Mouse (Mus musculus) heart, adult 2 months (tissue): ENCODE results near the gene Syngr1. TPM values are rescaled to one million over a fixed set of nuclear protein-coding genes. Genes with fewer than 3 reads are reported as not detected.
A peak's percentile ranks its signal among the peaks of the same experiment; 100 is the strongest.

Experiments
- DNase-seq, 2 experiments: peaks; one replicate each; pipeline ENCODE4 v3.0.0; 2021
- H3K27ac ChIP-seq: fragments of 200-600 bp; 2 replicates; pipeline ENCODE4 v1.8.1; 2022
- H3K27me3 ChIP-seq: fragments of 200-500 bp; 2 replicates; pipeline ENCODE4 v1.6.1; 2012; ENCODE audit warnings: mild to moderate bottlenecking, low read length, inconsistent platforms, mixed read lengths; ENCODE audit not compliant: control insufficient read depth, insufficient read depth
- H3K36me3 ChIP-seq: fragments of 200-500 bp; 2 replicates; pipeline ENCODE4 v1.6.1; 2012; ENCODE audit warnings: low read length, inconsistent platforms; ENCODE audit not compliant: control insufficient read depth, insufficient read depth
- H3K4me1 ChIP-seq: fragments of 200-500 bp; 2 replicates; pipeline ENCODE4 v1.6.1; 2011; ENCODE audit warnings: low read length; ENCODE audit not compliant: control insufficient read depth, insufficient read depth
- H3K4me3 ChIP-seq: fragments of 200-600 bp; 2 replicates; pipeline ENCODE4 v1.8.1; 2022
- H3K79me2 ChIP-seq: fragments of 200-500 bp; replicated peaks from 2 replicates; pipeline ENCODE4 v1.6.1; 2012; ENCODE audit warnings: mild to moderate bottlenecking, inconsistent platforms, low read length, moderate library complexity, mixed read lengths; ENCODE audit not compliant: control insufficient read depth, insufficient read depth
- H3K9ac ChIP-seq: fragments of 200-500 bp; 2 replicates; pipeline ENCODE4 v1.6.1; 2012; ENCODE audit warnings: low read depth, mild to moderate bottlenecking, control low read depth, inconsistent platforms, low read length, mixed read lengths
- CTCF ChIP-seq: fragments of 200-600 bp; IDR thresholded peaks from 2 replicates; pipeline ENCODE4 v1.8.1; 2022; ENCODE audit warnings: antibody characterized with exemption, mild to moderate bottlenecking, moderate library complexity
- EP300 ChIP-seq: fragments of 200-500 bp; IDR thresholded peaks from 2 replicates; pipeline ENCODE4 v1.6.1; 2011; ENCODE audit warnings: low read depth, low read length, control low read depth; ENCODE audit not compliant: insufficient read depth
- POLR2A ChIP-seq: fragments of 200-500 bp; IDR thresholded peaks from 2 replicates; pipeline ENCODE4 v1.6.1; 2011; ENCODE audit warnings: mild to moderate bottlenecking, low read depth, low read length, control low read depth; ENCODE audit not compliant: insufficient read depth
- WGBS: fragments of 180-500 bp; shearing (Covaris S2); methylation state at CpG from one replicate; pipeline ENCODE4 v1.1.7; 2018; 5-methylcytosine and 5-hydroxymethylcytosine counted together
- intact Hi-C: fragments of 180-260 bp; cut with DNase I; formaldehyde crosslinking; loops from one replicate; pipeline ENCODE4 v1.15.1; 2025
- polyA plus RNA-seq: library from polyadenylated mRNA; depleted of rRNA; stranded (reverse); fragments of >200 nt; gene quantifications from 2 replicates; pipeline ENCODE4 v1.2.3, GENCODE M21; 2012
- total RNA-seq, 2 experiments: library from RNA; stranded (reverse); gene quantifications; 2 replicates each; pipeline ENCODE4 v1.2.3; 2021

Gene Syngr1
- total and polyA plus RNA-seq, 3 experiments = 69.6 to 247 (median 95.0) TPM

DNA sequence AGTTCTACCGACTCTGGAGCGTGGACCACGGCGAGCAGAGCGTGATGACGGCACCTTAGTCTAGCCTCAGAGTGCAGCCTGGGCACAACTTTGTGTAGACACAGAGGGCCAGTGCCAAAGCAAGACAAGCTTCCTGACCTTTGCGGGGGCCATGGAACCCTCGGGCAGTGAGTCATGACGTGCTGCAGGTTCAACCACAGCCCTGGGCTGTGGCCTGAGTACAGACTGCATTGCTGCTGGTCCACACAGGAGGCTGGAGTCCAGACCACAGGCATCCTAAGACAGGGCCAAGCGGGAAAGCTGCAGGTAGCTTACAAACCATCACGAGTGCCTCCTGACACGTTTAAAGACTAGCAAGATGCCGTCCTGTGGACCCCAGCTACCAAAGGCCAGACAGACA is 69.1 kb downstream of the Syngr1 start:
- no peak for TF ChIP-seq CTCF
- TF ChIP-seq EP300 = no peak
- TF ChIP-seq POLR2A = no peak
- Histone ChIP-seq H3K36me3 (no peaks in the 10 kb centered on the region; the same call in 1 of the 2 replicates), H3K4me3 (no peak overlapping the region), H3K27me3 (no peaks in the 10 kb centered on the region), H3K4me1 (0 out of 2 replicates have a peak, but pooled peaks cover 2% of the 10 kb centered on the region), H3K9ac (no peak overlapping the region), H3K79me2 (no peaks in the 10 kb centered on the region), H3K27ac (no peak overlapping the region)
- intact Hi-C loops = no loop called here
- DNase-seq = no peak
- 86% methylated on average over 13 of the region's 13 CpGs for WGBS

- intact Hi-C loops = no loop called here
- Histone ChIP-seq H3K4me1 (0 out of 2 replicates have a peak, but pooled peaks cover 2% of the 10 kb centered on the region), H3K4me3 (no peak overlapping the region), H3K27ac (no peak overlapping the region; the same call in 1 of the 2 replicates), H3K79me2 (no peaks in the 10 kb centered on the region), H3K9ac (no peak overlapping the region), H3K36me3 (no peaks in the 10 kb centered on the region; the same call in 1 of the 2 replicates), H3K27me3 (no peaks in the 10 kb centered on the region)
- WGBS = 71% methylated on average over 4 of the region's 4 CpGs
- peak; percentile 45 to 67 for DNase-seq
- no peak for TF ChIP-seq CTCF
Observed at GRCm38 (mm10) chr15:80160726-80161125, 69.6 kb downstream of the Syngr1 start.

GRCm38 (mm10) chr15:80161199-80161598 is 70.1 kb downstream of the Syngr1 start:
- Histone ChIP-seq H3K4me1 (0 out of 2 replicates have a peak, but pooled peaks cover 2% of the 10 kb centered on the region), H3K27ac (no peak overlapping the region; the same call in 1 of the 2 replicates), H3K27me3 (no peaks in the 10 kb centered on the region), H3K9ac (no peak overlapping the region), H3K4me3 (no peak overlapping the region), H3K79me2 (no peaks in the 10 kb centered on the region), H3K36me3 (no peaks in the 10 kb centered on the region; the same call in 1 of the 2 replicates)
- TF ChIP-seq POLR2A = no peak
- no peak for DNase-seq
- intact Hi-C loops = no loop called here
- 92% methylated on average over 3 of the region's 3 CpGs for WGBS

DNA sequence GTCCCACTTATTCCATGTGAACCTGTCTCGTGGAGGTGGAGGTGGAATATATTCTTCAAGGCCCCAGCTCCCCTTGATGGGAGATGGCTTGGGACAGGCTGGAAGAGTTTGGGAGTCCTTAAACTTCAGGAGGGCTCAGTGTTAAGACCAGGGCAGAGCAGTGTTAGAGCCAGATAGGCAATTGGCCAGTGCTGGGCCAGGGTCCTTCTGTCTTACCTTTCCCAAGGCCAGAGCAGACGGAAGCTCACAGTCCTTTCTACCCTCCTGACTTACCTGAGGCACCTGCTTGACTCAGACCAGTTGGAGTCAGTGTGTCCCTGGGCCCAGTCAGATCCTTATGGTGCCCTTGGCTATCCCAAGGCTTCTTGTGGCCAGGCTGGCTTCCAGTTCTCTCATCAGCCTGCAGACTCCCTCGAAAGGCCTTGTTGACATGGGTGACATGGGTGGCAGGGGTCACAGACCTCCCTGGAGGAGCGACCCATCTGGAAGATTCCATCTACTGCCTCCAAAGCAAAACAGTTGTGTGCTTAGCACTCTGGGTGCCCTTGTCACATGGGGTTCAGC is 71.3 kb downstream of the Syngr1 start:
- TF ChIP-seq POLR2A (no peak), EP300 (no peak), CTCF (no peak)
- no peak overlapping the region for H3K27ac ChIP-seq
- 0 out of 2 replicates have a peak, but pooled peaks cover 2% of the 10 kb centered on the region for H3K4me1 ChIP-seq
- no peak for DNase-seq
- intact Hi-C loops = no loop called here
- no peak overlapping the region for H3K9ac ChIP-seq
- H3K27me3 ChIP-seq = no peaks in the 10 kb centered on the region
- H3K79me2 ChIP-seq = no peaks in the 10 kb centered on the region
- 87% methylated on average over 4 of the region's 4 CpGs for WGBS
- H3K36me3 ChIP-seq = no peaks in the 10 kb centered on the region; the same call in 1 of the 2 replicates
- no peak overlapping the region for H3K4me3 ChIP-seq

DNA sequence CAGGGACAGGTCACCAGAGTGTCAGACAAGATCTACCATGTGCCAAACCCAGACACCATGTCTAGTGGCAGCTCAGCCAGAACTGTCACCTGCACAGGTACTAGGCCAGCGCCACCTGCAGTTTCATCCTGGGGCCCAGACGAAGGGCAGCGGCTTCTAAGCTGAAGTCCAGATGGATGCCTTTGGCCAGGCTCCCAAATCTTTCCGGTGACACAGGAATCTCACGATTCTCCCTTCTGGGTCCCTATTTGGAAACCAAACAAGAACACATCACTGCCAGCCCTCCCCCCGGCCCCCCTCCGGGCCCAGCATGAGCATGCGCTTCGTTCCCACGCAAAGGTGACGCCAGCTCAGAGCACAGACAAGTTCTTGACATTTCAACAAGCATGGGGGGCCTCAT is 72.1 kb downstream of the Syngr1 start:
- no peak for TF ChIP-seq POLR2A
- TF ChIP-seq EP300 = no peak
- TF ChIP-seq CTCF = no peak
- DNase-seq = no peak
- intact Hi-C loops = no loop called here

DNA sequence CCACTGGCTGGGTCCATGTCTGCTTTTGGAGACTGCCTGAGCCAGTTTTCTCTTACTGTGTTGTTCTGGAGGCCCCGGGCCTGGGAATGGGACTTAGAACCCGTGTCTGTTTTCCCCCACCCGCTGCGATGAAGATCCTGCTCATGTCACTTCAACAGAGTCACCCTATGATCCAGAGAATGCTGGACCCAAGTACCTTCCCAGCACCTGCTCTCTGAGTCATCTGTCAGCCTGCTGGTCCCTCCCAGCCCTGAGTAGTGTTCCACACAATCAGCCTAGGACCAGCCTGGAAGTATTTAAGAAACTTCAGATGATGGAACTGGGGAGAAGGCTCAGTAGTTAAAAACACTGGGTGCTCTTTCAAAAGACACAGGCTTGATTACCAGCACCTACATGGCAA is 72.6 kb downstream of the Syngr1 start:
- DNase-seq = no peak
- intact Hi-C loops = no loop called here
- Histone ChIP-seq H3K4me1 (0 out of 2 replicates have a peak, but pooled peaks cover 2% of the 10 kb centered on the region), H3K4me3 (no peak overlapping the region), H3K27me3 (no peaks in the 10 kb centered on the region), H3K27ac (no peak overlapping the region), H3K36me3 (no peaks in the 10 kb centered on the region; the same call in 1 of the 2 replicates), H3K9ac (no peak overlapping the region), H3K79me2 (no peaks in the 10 kb centered on the region)
- 82% methylated on average over 4 of the region's 4 CpGs for WGBS
- TF ChIP-seq EP300 (no peak), POLR2A (no peak), CTCF (no peak)

More for the DNA sequence above, 72.1 kb downstream of the Syngr1 start:
- Histone ChIP-seq H3K27me3 (no peaks in the 10 kb centered on the region), H3K4me3 (no peak overlapping the region), H3K27ac (no peak overlapping the region), H3K9ac (no peak overlapping the region), H3K4me1 (0 out of 2 replicates have a peak, but pooled peaks cover 2% of the 10 kb centered on the region), H3K79me2 (no peaks in the 10 kb centered on the region), H3K36me3 (no peaks in the 10 kb centered on the region; the same call in 1 of the 2 replicates)
- 49% methylated on average over 11 of the region's 11 CpGs for WGBS
